Mouse (Mus musculus) limb, embryonic 11.5 days (tissue): Measurements from ENCODE around the gene Rbpjl. TPM values are rescaled to one million over a fixed set of nuclear protein-coding genes. Genes with fewer than 3 reads are reported as not detected.

Source experiments
- ATAC-seq: fragments of 200-750 bp; cut with Nextera tagmentation; 2 replicates; pipeline ENCODE4 v1.8.0; 2017; ENCODE audit warnings: low read depth; ENCODE audit not compliant: insufficient number of reproducible peaks, low FRiP score, low TSS enrichment
- DNase-seq: peaks from one replicate; pipeline ENCODE4 v3.0.0-alpha.2; 2015; ENCODE audit warnings: low spot score
- H3K27ac ChIP-seq: fragments of 300-500 bp; sonication (generic); replicated peaks from 2 replicates; pipeline ENCODE4 v1.5.1; 2014; ENCODE audit warnings: low read depth, mild to moderate bottlenecking, low read length
- H3K27me3 ChIP-seq: fragments of 300-500 bp; sonication (generic); 2 replicates; pipeline ENCODE4 v1.6.1; 2014; ENCODE audit warnings: mild to moderate bottlenecking, low read length, mixed read lengths; ENCODE audit not compliant: control insufficient read depth, insufficient read depth
- H3K36me3 ChIP-seq: fragments of 300-500 bp; sonication (generic); 2 replicates; pipeline ENCODE4 v1.6.1; 2014; ENCODE audit warnings: mild to moderate bottlenecking, low read length, moderate library complexity, mixed read lengths; ENCODE audit not compliant: control insufficient read depth, insufficient read depth
- H3K4me1 ChIP-seq: fragments of 300-500 bp; sonication (generic); 2 replicates; pipeline ENCODE4 v1.6.1; 2014; ENCODE audit warnings: low read length, mixed read lengths; ENCODE audit not compliant: control insufficient read depth, insufficient read depth
- H3K4me2 ChIP-seq: fragments of 300-500 bp; sonication (generic); 2 replicates; pipeline ENCODE4 v1.6.1; 2014; ENCODE audit warnings: low read depth, mild to moderate bottlenecking, moderate library complexity; ENCODE audit not compliant: severe bottlenecking
- H3K4me3 ChIP-seq: fragments of 300-500 bp; sonication (generic); 2 replicates; pipeline ENCODE4 v1.5.1; 2014; ENCODE audit warnings: low read depth, low read length
- H3K9ac ChIP-seq: fragments of 300-500 bp; sonication (generic); 2 replicates; pipeline ENCODE4 v1.6.1; 2014; ENCODE audit warnings: mild to moderate bottlenecking, low read length
- H3K9me3 ChIP-seq: fragments of 300-500 bp; sonication (generic); 2 replicates; pipeline ENCODE4 v1.6.1; 2016; ENCODE audit warnings: low read length; ENCODE audit not compliant: control insufficient read depth
- WGBS: fragments of 180-500 bp; shearing (Covaris S2); extraction: QIAGEN DNeasy Blood & Tissue Kit; methylation state at CpG from one replicate; pipeline ENCODE4 v1.1.7; 2014; 5-methylcytosine and 5-hydroxymethylcytosine counted together
- polyA plus RNA-seq: library from polyadenylated mRNA; unstranded; fragments of >200 nt; fragmentation: Nextera tagmentation; extraction: Ambion mirVana; gene quantifications from 2 replicates; pipeline ENCODE4 v1.2.1, GENCODE M21; 2014

Rbpjl gene
- polyA plus RNA-seq = 0.04 and 0.16 TPM in 2 replicates

- WGBS = 5% methylated on average over 17 of the region's 17 CpGs
- H3K27me3 ChIP-seq = peaks cover 84% of the 10 kb centered on the region
- peaks cover 13% of the 10 kb centered on the region; the same call in 1 of the 2 replicates for H3K4me1 ChIP-seq
- H3K4me2 ChIP-seq = peak within 1 kb of the TSS; percentile 58; the same call in 1 of the 2 replicates
- ATAC-seq (no peak), DNase-seq (peak; percentile 87)
- peak within 1 kb of the TSS; percentile 31 for H3K4me3 ChIP-seq
- H3K36me3 ChIP-seq = no peaks in the 10 kb centered on the region
- H3K27ac ChIP-seq = no peak within 1 kb of the TSS
- H3K9me3 ChIP-seq = no peaks in the 10 kb centered on the region
- H3K9ac ChIP-seq = no peak within 1 kb of the TSS
Observed at GRCm38 (mm10) chr2:164402906-164403305, at the start of gene Rbpjl. Gene Rbpjl, plus strand, starts transcription at chr2:164403141.

GRCm38 (mm10) chr2:164353356-164353755 lies 49.6 kb upstream of the Rbpjl start:
- Histone ChIP-seq H3K4me1 (no peaks in the 10 kb centered on the region), H3K4me3 (no peak overlapping the region), H3K9ac (no peak overlapping the region), H3K27me3 (no peaks in the 10 kb centered on the region), H3K4me2 (no peak overlapping the region), H3K9me3 (no peaks in the 10 kb centered on the region), H3K36me3 (no peaks in the 10 kb centered on the region), H3K27ac (no peak overlapping the region)
- DNase-seq = no peak
- ATAC-seq = no peak
- 88% methylated on average over 11 of the region's 11 CpGs for WGBS

DNA sequence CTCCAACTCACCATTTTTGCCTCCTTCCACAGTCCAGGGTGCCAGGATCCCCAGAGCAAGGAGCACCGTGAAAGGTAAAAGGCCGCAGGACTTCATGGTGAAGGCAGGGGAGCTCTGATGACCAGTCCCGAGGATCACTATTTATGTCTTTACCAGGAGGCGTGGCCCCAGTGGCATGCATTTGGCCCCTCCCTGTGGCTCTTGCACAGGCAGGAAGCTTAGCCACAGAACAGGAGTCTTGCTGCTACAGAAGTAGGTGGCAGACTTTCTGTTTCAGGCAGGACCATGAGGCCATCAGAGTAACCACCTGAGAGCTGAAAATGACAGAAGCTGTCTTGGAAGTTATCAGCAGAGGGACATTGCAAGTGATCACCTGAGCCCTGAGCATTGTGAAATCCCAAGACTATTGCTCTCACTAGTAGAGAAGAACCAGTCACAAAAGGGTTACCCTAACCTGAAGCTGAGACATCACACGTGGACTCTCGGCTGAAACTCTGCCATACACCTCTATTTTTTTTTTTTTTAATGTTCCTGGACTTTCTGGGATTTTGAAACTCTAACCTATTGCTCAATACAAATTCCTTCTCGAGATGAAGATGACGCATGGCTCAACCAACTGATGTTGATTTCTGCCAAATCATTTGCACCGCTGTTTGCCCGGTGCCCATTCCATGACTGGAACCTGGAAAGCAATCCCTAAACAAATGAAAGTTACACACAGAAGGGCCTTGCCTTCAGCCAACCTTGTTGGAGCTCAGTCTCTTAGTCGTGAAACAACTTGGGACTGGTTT lies 46.6 kb upstream of the Rbpjl start:
- DNase-seq (no peak), ATAC-seq (no peak)
- Histone ChIP-seq H3K9me3 (no peaks in the 10 kb centered on the region), H3K4me1 (no peaks in the 10 kb centered on the region), H3K4me3 (no peak overlapping the region), H3K4me2 (no peak overlapping the region), H3K9ac (no peak overlapping the region), H3K27ac (no peak overlapping the region), H3K27me3 (no peaks in the 10 kb centered on the region), H3K36me3 (no peaks in the 10 kb centered on the region)
- WGBS = 75% methylated on average over 11 of the region's 11 CpGs

DNA sequence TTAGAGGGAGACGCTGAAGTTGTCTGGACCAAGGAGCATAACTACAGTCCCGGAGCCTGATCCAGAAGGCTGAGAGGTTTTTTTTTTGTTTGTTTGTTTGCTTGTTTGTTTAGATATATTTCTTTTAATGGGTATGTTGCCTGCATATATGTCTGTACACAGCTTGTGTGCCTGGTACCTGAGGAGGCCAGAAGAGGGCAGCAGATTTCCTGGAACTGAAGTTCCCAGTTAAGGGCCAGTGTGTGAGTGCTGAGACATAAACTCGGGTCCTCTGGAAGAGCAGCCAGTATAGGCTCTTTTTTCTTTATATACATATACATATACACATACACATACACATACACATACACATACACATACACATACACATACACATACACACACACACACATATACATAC lies 44.6 kb upstream of the Rbpjl start:
- Histone ChIP-seq H3K4me1 (no peaks in the 10 kb centered on the region), H3K27me3 (no peaks in the 10 kb centered on the region), H3K4me2 (no peak overlapping the region), H3K27ac (no peak overlapping the region), H3K9me3 (no peaks in the 10 kb centered on the region), H3K9ac (no peak overlapping the region), H3K36me3 (no peaks in the 10 kb centered on the region), H3K4me3 (no peak overlapping the region)
- 82% methylated on average over 3 of the region's 3 CpGs for WGBS
- ATAC-seq = no peak
- DNase-seq = no peak

- ATAC-seq (no peak), DNase-seq (no peak)
- no peaks in the 10 kb centered on the region for H3K9me3 ChIP-seq
- no peak overlapping the region for H3K27ac ChIP-seq
- H3K9ac ChIP-seq = no peak overlapping the region
- H3K4me1 ChIP-seq = no peaks in the 10 kb centered on the region
- no peaks in the 10 kb centered on the region for H3K36me3 ChIP-seq
- H3K4me3 ChIP-seq = no peak overlapping the region
- 82% methylated on average over 5 of the region's 5 CpGs for WGBS
- no peak overlapping the region for H3K4me2 ChIP-seq
- no peaks in the 10 kb centered on the region for H3K27me3 ChIP-seq
Observed at GRCm38 (mm10) chr2:164359031-164359430, 43.9 kb upstream of the Rbpjl start.

DNA sequence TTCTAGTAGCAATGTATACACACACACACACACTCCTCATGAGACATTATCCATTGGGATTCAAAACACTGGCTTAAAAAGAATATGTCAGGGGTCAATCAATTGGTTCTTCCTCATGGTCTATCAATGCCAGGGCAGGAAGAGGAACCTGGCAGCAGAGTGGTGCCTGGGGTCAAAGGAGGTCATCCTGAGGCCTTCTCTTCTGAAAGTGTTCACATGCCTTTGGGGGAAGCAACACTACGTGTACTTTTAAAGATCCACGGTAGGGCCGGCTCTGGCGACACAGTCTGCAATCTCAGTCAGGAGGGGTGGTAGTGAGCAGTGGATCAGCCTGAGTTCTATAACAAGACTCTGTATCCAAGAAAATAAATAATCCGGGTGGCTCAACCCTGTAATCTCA lies 43.3 kb upstream of the Rbpjl start:
- 76% methylated on average over 5 of the region's 5 CpGs for WGBS
- H3K9me3 ChIP-seq = no peaks in the 10 kb centered on the region
- H3K4me3 ChIP-seq = no peak overlapping the region
- DNase-seq (no peak), ATAC-seq (no peak)
- no peak overlapping the region for H3K27ac ChIP-seq
- no peaks in the 10 kb centered on the region for H3K27me3 ChIP-seq
- no peak overlapping the region for H3K4me2 ChIP-seq
- no peaks in the 10 kb centered on the region for H3K36me3 ChIP-seq
- H3K4me1 ChIP-seq = no peaks in the 10 kb centered on the region
- H3K9ac ChIP-seq = no peak overlapping the region

DNA sequence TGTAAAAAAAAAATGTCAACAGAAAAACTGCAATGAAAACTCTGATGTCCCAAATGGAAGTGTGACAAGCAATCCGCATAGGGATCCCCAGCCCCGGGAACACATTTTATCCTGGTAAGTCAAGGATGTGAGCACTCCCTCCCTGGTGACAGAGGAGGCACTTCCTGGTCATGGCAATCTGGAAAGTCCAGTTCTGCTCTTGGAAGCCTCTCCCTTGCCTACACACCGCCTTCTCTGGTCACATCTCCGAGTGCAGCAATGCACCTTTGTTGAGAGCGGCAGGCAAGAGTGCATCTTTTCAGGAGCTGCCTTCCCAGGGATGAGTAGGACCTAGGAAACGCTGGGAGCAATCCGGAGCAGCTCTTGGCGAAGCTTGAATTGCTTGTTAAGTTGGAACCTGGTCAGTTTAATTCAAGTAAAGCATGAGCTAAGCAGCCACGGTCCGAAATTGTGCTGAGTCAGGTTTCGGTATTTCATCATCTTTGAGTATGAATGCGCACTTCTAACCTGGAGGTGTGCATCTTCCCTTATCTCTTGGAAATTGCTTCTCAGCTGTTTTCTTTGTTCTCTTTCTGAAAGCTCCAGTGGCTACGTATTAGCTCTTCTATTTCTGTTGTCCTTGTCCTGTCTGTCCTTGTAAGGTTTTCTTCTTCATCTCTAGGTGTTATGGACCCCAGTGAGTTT lies 41.8 kb upstream of the Rbpjl start:
- no peak for DNase-seq
- no peak overlapping the region for H3K9ac ChIP-seq

GRCm38 (mm10) chr2:164366947-164367346 lies 36.0 kb upstream of the Rbpjl start:
- Histone ChIP-seq H3K4me2 (no peak overlapping the region), H3K36me3 (no peaks in the 10 kb centered on the region), H3K4me3 (no peak overlapping the region), H3K9me3 (no peaks in the 10 kb centered on the region), H3K27ac (no peak overlapping the region), H3K27me3 (no peaks in the 10 kb centered on the region), H3K4me1 (no peaks in the 10 kb centered on the region), H3K9ac (no peak overlapping the region)
- no peak for ATAC-seq
- DNase-seq = no peak
- WGBS = 78% methylated on average over 3 of the region's 3 CpGs

More for the DNA sequence above, 41.8 kb upstream of the Rbpjl start:
- no peak for ATAC-seq
- Histone ChIP-seq H3K36me3 (no peaks in the 10 kb centered on the region), H3K4me1 (no peaks in the 10 kb centered on the region), H3K9me3 (no peaks in the 10 kb centered on the region), H3K4me2 (no peak overlapping the region), H3K4me3 (no peak overlapping the region), H3K27ac (no peak overlapping the region), H3K27me3 (no peaks in the 10 kb centered on the region)
- WGBS = 35% methylated on average over 13 of the region's 13 CpGs
